Mouse (Mus musculus) layer of hippocampus, adult 11-12 months (tissue): ENCODE results near the gene Kcnk2.

Experiments
- DNase-seq: peaks from one replicate; pipeline ENCODE4 v3.0.0; 2022; ENCODE audit warnings: low spot score

Kcnk2 gene

GRCm38 (mm10) chr1:189402223-189402943 lies at the start of gene Kcnk2:
Kcnk2 (minus strand) TSS chr1:189402273.
- DNase-seq = no peak

GRCm38 (mm10) chr1:189440741-189441140 lies 38.7 kb upstream of the Kcnk2 start:
- no peak for DNase-seq

GRCm38 (mm10) chr1:189437126-189437525 lies 35.1 kb upstream of the Kcnk2 start:
- no peak for DNase-seq

GRCm38 (mm10) chr1:189435452-189435851 lies 33.4 kb upstream of the Kcnk2 start:
- no peak for DNase-seq

- no peak for DNase-seq
Measured at GRCm38 (mm10) chr1:189431479-189431878, 29.4 kb upstream of the Kcnk2 start.

GRCm38 (mm10) chr1:189430534-189430933 lies 28.5 kb upstream of the Kcnk2 start:
- DNase-seq = no peak

- DNase-seq = no peak
Measured at GRCm38 (mm10) chr1:189429566-189429965, 27.5 kb upstream of the Kcnk2 start.

GRCm38 (mm10) chr1:189426252-189426651 lies 24.2 kb upstream of the Kcnk2 start:
- DNase-seq = peak; percentile 15

GRCm38 (mm10) chr1:189419914-189420313 lies 17.8 kb upstream of the Kcnk2 start:
- DNase-seq = no peak

GRCm38 (mm10) chr1:189409906-189410305 lies 7.8 kb upstream of the Kcnk2 start:
- DNase-seq = no peak

GRCm38 (mm10) chr1:189405221-189405620 lies 3.1 kb upstream of the Kcnk2 start:
- no peak for DNase-seq

GRCm38 (mm10) chr1:189403546-189403945 lies 1.5 kb upstream of the Kcnk2 start:
- no peak for DNase-seq

- DNase-seq = no peak
Measured at GRCm38 (mm10) chr1:189403139-189403538, 1.1 kb upstream of the Kcnk2 start.

- DNase-seq = no peak
Measured at GRCm38 (mm10) chr1:189386848-189387247, 15.2 kb downstream of the Kcnk2 start.

- no peak for DNase-seq
Measured at GRCm38 (mm10) chr1:189386141-189386540, 15.9 kb downstream of the Kcnk2 start.

- DNase-seq = no peak
Measured at GRCm38 (mm10) chr1:189367722-189368121, 34.4 kb downstream of the Kcnk2 start.

GRCm38 (mm10) chr1:189364188-189364587 lies 37.9 kb downstream of the Kcnk2 start:
- DNase-seq = no peak

GRCm38 (mm10) chr1:189362579-189362978 lies 39.5 kb downstream of the Kcnk2 start:
- no peak for DNase-seq

GRCm38 (mm10) chr1:189359699-189360098 lies 42.4 kb downstream of the Kcnk2 start:
- DNase-seq = no peak

- DNase-seq = no peak
Measured at GRCm38 (mm10) chr1:189353887-189354286, 48.2 kb downstream of the Kcnk2 start.

GRCm38 (mm10) chr1:189351804-189352203 lies 50.3 kb downstream of the Kcnk2 start:
- DNase-seq = no peak

GRCm38 (mm10) chr1:189349205-189349604 lies 52.9 kb downstream of the Kcnk2 start:
- no peak for DNase-seq

- no peak for DNase-seq
Measured at GRCm38 (mm10) chr1:189345166-189345565, 56.9 kb downstream of the Kcnk2 start.
